Mouse (Mus musculus) cortical plate, adult 2 months (tissue): ENCODE measurements around the gene Rnf130.

ENCODE experiments used
- CTCF ChIP-seq: fragments of 200-500 bp; IDR thresholded peaks from 2 replicates; pipeline ENCODE4 v1.5.1; 2011; ENCODE audit warnings: mild to moderate bottlenecking, control low read depth, low read length; ENCODE audit not compliant: insufficient read depth; ENCODE audit errors: extremely low read depth
- POLR2A ChIP-seq: fragments of 200-500 bp; IDR thresholded peaks from 2 replicates; pipeline ENCODE4 v1.6.1; 2011; ENCODE audit warnings: mild to moderate bottlenecking, low read length, control low read depth; ENCODE audit not compliant: insufficient read depth; ENCODE audit errors: extremely low read depth

GRCm38 (mm10) chr11:50016503-50016902 lies 8.6 kb upstream of the Rnf130 start:
- TF ChIP-seq POLR2A, result no peak
- no peak for TF ChIP-seq CTCF
